Mouse (Mus musculus) small intestine, adult 2 months (tissue): Measurements from ENCODE around the gene Tssk1. TPM values are rescaled to one million over a fixed set of nuclear protein-coding genes. Genes with fewer than 3 reads are reported as not detected.

Source experiments
- H3K27ac ChIP-seq: fragments of 200-500 bp; 2 replicates; pipeline ENCODE4 v1.5.1; 2012; ENCODE audit warnings: low read depth, low read length, control low read depth, inconsistent platforms; ENCODE audit not compliant: insufficient read depth
- H3K27me3 ChIP-seq: fragments of 200-500 bp; 2 replicates; pipeline ENCODE4 v1.6.1; 2012; ENCODE audit warnings: mild to moderate bottlenecking, moderate library complexity, low read length, inconsistent platforms; ENCODE audit not compliant: control insufficient read depth, insufficient read depth
- H3K36me3 ChIP-seq: fragments of 200-500 bp; 2 replicates; pipeline ENCODE4 v1.6.1; 2012; ENCODE audit warnings: mild to moderate bottlenecking, low read length, control low read depth, inconsistent platforms; ENCODE audit not compliant: control insufficient read depth, insufficient read depth
- H3K4me1 ChIP-seq: fragments of 200-500 bp; 2 replicates; pipeline ENCODE4 v1.6.1; 2012; ENCODE audit warnings: low read length, inconsistent platforms, mixed read lengths; ENCODE audit not compliant: control insufficient read depth, insufficient read depth, insufficient read length
- H3K4me3 ChIP-seq: fragments of 200-500 bp; 2 replicates; pipeline ENCODE4 v1.5.1; 2012; ENCODE audit warnings: low read depth, mild to moderate bottlenecking, control low read depth, inconsistent platforms, low read length, moderate library complexity
- CTCF ChIP-seq: fragments of 200-500 bp; IDR thresholded peaks from 2 replicates; pipeline ENCODE4 v1.5.1; 2012; ENCODE audit warnings: low read depth, mild to moderate bottlenecking, control low read depth, inconsistent platforms, low read length, moderate library complexity, mixed read lengths; ENCODE audit not compliant: insufficient replicate concordance, insufficient read length; ENCODE audit errors: extremely low read depth
- POLR2A ChIP-seq: fragments of 200-500 bp; IDR thresholded peaks from 2 replicates; pipeline ENCODE4 v1.6.1; 2012; ENCODE audit warnings: low read depth, mild to moderate bottlenecking, control low read depth, inconsistent platforms, low read length, moderate library complexity
- WGBS: fragments of 180-500 bp; shearing (Covaris S2); methylation state at CpG from one replicate; pipeline ENCODE4 v1.1.7; 2018; 5-methylcytosine and 5-hydroxymethylcytosine counted together
- polyA plus RNA-seq: library from polyadenylated mRNA; depleted of rRNA; stranded (reverse); fragments of >200 nt; gene quantifications from 2 replicates; pipeline ENCODE4 v1.2.3, GENCODE M21; 2012

Tssk1 gene
- polyA plus RNA-seq, 1 experiment: 0.08 TPM

DNA sequence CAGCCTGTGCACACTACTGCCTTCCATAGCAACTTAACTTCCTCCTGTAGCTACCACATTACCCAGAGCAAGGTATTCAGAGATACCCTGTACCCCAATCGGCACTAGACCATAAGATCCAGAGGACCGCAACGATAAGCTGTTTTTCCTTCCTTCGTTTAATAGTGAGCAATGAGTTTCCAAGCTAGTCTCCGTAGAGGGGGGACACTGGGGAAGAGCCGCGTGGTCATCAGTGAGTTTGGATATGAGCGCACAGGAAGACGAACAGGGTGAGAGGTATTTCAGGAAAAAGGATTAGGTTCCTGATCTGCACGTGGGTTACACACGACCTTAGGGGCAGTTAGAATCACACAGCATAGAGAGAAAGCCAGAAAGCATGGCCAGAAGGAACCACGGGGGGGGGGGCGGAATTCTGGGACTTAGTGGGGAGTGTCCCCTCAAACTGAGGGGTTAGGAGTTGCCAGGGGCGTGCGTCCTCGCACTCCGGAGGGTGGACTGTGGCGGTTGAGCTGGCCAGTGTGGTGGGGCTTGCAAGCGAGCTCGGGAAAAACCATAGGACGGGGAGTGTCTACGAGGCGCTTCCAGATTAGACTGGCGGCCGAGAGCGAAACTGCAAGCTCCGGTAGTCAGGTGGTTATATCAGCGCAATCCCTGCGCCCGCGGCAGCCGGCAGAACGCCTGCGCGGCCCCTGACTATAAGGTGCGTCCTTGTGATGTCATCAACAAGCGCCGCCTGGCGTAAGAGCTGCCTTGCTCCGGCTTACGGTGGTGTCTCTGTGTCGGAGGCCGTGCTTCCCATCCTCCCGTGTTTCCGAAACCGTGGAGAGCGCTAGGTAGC, 27.5 kb downstream of the Tssk1 start:
- H3K36me3 ChIP-seq: peaks cover 14% of the 10 kb centered on the region
- under 1% methylated on average over 47 of the region's 47 CpGs for WGBS
- peak overlapping the region; percentile 81 for H3K27ac ChIP-seq
- peak; percentile 58 for TF ChIP-seq CTCF
- TF ChIP-seq POLR2A: peak; percentile 68
- H3K4me3 ChIP-seq: peak overlapping the region; percentile 90
- H3K27me3 ChIP-seq: no peaks in the 10 kb centered on the region
- H3K4me1 ChIP-seq: peaks cover 11% of the 10 kb centered on the region

DNA sequence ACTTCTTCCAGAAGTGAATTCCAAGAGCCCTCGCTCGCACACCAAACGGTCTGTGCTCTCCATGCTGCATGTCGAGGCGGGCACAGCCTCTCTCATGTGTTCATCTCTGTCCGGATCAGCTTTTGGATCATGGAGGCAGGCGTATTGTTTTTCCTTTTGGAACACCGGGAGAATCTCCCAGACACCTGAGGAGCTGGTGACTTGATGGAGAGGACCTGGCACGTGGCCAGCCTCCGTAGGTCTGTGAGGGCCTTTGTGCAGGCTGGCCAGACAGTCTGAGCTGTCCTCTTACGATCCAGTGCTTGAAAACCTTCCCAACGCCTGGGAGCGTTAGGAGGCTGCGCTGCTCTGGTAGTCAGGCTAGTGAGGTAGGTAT, 28.1 kb downstream of the Tssk1 start:
- Histone ChIP-seq H3K36me3 (peaks cover 15% of the 10 kb centered on the region), H3K4me3 (peak overlapping the region; percentile 90), H3K27me3 (no peaks in the 10 kb centered on the region), H3K27ac (peak overlapping the region; percentile 18), H3K4me1 (peaks cover 16% of the 10 kb centered on the region)
- under 1% methylated on average over 14 of the region's 14 CpGs for WGBS
- TF ChIP-seq POLR2A (no peak), CTCF (no peak)

DNA sequence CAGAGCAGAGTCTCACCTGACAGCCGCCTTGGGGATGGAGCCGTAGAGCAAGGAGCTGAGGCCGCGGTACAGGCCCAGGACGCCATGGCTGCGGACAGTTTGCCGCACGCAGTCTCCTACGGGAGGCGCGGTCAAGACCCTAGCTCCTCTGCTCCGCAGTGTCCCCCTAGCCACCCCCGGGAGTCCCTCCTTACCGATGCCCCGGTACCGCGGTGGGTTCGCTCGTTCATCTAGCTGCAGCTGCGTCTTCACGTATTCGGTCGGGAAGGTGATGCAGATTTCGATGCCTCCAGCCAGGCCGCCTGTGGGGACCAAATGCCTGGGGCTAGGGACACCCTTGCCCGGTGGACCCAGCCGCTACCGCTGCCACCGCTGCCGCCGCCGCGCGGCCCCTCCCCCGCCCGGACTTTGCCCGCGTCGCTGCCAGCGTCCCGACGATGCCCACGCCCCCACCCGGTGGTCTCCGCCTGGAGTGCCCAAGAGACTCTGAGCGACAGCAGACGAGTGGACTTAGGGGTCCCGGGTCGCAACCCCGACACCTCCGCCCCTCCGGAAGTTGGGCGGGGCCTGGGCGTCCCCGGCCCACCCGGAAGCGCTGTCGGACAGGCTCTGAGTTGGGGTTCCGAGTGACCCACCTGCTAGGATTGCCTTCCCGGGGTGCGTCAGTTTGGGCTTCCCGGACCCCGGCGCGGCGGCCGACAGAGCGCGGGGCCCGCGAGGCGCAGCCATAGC, 33.5 kb downstream of the Tssk1 start:
- 1% methylated on average over 72 of the region's 72 CpGs for WGBS
- H3K27ac ChIP-seq: peak overlapping the region; percentile 96
- H3K36me3 ChIP-seq: peaks cover 15% of the 10 kb centered on the region
- H3K4me1 ChIP-seq: peaks cover 12% of the 10 kb centered on the region
- no peak for TF ChIP-seq CTCF
- no peak for TF ChIP-seq POLR2A
- no peaks in the 10 kb centered on the region for H3K27me3 ChIP-seq
- peak overlapping the region; percentile 92 for H3K4me3 ChIP-seq

DNA sequence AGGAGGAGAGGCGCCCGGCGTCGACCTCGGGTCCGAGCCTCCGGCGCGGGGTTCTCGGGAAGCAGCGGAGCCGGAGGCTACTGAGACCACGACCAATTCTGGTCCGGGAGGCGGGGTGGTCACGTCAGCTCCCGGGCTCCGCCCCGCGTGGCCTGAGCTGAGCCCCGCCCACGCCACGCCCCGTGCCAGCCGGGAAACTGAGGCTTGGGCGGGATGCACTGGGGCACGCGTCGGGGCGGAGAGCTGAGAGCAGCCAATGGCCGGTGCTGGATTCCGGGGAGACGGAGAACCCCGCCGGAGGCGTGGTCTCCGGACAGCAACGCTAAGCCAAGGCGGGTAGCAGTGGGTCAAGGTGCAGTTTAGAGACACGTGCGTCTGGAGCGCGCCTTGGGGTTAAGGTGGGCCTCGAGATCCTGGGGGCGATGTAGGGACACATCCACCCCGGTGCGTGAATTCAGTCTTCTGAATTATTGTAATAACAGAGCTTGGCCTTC, 34.1 kb downstream of the Tssk1 start, which contains the start of gene Slc25a1:
Gene Slc25a1 (minus strand): TSS at position 133 of the 494 bp plus-strand sequence.
- peak within 1 kb of the TSS; percentile 92 for H3K4me3 ChIP-seq
- under 1% methylated on average over 47 of the region's 47 CpGs for WGBS
- peaks cover 10% of the 10 kb centered on the region for H3K4me1 ChIP-seq
- peaks cover 15% of the 10 kb centered on the region for H3K36me3 ChIP-seq
- no peaks in the 10 kb centered on the region for H3K27me3 ChIP-seq
- TF ChIP-seq POLR2A (peak; percentile 73), CTCF (no peak)
- peak within 1 kb of the TSS; percentile 96 for H3K27ac ChIP-seq

DNA sequence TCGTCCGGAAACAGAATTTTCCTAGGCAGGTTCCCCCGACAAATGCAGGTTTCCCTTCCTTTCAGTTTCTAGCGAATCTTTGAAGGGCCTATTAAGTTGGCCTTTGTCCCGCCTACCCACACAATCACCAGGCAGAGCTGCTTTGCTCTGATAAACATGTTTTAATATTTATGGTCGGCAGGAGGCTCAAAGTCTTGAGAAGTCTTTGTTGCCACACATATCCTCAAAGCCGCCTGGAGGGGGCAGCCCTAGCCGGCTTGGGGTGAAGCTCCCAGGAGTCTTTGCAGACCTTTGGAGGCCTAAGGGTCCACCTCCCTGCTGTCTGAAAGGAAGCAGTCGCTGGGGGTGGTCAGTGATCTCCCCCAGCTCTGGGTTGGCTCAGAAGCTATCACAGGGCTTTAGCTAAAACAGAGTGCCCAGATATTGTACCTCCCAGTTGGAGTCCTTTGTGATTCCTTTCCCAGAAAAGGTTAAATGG, 34.6 kb downstream of the Tssk1 start:
- Histone ChIP-seq H3K4me3 (peak overlapping the region; percentile 92), H3K4me1 (peaks cover 10% of the 10 kb centered on the region), H3K27ac (peak overlapping the region; percentile 96), H3K27me3 (no peaks in the 10 kb centered on the region), H3K36me3 (peaks cover 15% of the 10 kb centered on the region)
- peak; percentile 77 for TF ChIP-seq CTCF
- no peak; the same call in 1 of the 2 replicates for TF ChIP-seq POLR2A
- WGBS: 1% methylated on average over 9 of the region's 9 CpGs

DNA sequence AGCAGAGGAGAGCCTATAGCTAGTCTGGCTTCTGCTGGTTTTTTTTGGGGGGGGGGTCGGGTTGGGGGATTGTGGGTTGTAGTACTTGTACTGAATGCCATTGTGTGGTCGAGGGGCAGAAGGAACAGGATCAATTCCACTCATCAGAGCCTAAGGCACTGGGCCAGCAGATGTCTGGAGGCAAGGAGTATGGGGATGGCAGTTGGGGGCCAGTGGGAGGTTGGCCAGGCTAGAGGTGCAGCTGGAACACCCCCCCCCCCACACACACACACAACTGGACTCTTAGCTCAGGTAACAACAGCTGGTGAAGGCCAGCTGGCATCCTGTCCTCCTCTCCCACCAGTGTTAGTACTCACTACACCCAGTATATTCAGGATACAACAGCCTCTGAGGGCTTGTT, 35.2 kb downstream of the Tssk1 start:
- Histone ChIP-seq H3K27me3 (no peaks in the 10 kb centered on the region), H3K4me1 (peaks cover 10% of the 10 kb centered on the region), H3K36me3 (peaks cover 15% of the 10 kb centered on the region), H3K4me3 (no peak overlapping the region), H3K27ac (peak overlapping the region; percentile 79)
- 9% methylated on average over 2 of the region's 2 CpGs for WGBS
- no peak for TF ChIP-seq CTCF
- TF ChIP-seq POLR2A: no peak

DNA sequence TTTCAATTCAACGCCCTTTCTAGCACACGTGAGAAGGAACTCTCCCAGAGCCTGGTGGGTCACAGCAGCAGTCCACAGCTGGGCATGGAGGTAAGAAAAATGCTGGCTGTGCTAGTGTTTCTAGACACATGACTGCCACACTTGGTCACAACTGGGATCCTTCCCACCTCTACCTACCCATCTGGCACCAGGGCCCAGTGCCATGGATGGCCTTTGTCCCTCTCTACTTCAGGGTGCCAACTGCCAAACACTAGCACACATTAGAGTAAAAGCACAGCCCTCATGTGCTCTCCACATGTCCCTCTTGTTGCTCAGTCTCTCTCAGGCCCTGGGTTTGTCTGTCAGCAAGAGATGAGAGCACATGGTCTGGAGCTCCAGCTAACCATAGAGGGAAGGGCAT, 35.6 kb downstream of the Tssk1 start:
- peak overlapping the region; percentile 5; the same call in 1 of the 2 replicates for H3K27ac ChIP-seq
- no peak overlapping the region for H3K4me3 ChIP-seq
- H3K27me3 ChIP-seq: no peaks in the 10 kb centered on the region
- whole genome bisulfite sequencing: 79% methylated on average over 2 of the region's 2 CpGs
- TF ChIP-seq POLR2A (no peak), CTCF (no peak)
- peaks cover 15% of the 10 kb centered on the region for H3K36me3 ChIP-seq
- H3K4me1 ChIP-seq: peaks cover 10% of the 10 kb centered on the region
